Mouse (Mus musculus) adrenal gland, adult 8-10 months (tissue): ENCODE measurements around the gene Raet1d. TPM values are rescaled to one million over a fixed set of nuclear protein-coding genes. Genes with fewer than 3 reads are reported as not detected.
"Not testable (repeated sequence)": the region's sequence is repeated elsewhere in the genome, so short reads cannot be mapped to it uniquely, and the experiment has no call there.

Source experiments
- DNase-seq: peaks from one replicate; pipeline ENCODE4 v3.0.0; 2022
- total RNA-seq, 4 experiments: library from RNA; stranded (reverse); gene quantifications; 2 replicates each; pipeline ENCODE4 v1.2.4; 2022

Raet1d gene
- not detected for total RNA-seq

DNA sequence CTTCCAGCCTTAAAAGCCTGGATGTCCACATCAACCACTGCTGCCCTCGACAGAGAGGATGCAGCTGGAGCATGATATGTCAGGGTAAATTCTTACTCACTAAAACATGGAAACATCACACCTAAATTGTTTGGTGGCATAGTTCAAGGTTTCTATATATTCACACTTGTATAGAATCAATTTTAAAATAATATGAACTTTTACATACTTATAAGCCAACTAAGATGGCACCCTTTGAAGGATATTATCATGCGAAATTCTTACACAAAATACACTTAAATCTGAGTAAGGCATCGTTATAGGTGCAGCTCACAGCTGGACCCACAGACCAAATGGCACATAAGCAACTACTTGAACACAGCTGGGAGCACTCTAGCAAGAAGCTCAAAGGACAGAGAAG, at the start of gene Raet1d:
Gene Raet1d (plus strand): TSS at position 301 of the 400 bp plus-strand sequence.
- DNase-seq: not testable (repeated sequence)

DNA sequence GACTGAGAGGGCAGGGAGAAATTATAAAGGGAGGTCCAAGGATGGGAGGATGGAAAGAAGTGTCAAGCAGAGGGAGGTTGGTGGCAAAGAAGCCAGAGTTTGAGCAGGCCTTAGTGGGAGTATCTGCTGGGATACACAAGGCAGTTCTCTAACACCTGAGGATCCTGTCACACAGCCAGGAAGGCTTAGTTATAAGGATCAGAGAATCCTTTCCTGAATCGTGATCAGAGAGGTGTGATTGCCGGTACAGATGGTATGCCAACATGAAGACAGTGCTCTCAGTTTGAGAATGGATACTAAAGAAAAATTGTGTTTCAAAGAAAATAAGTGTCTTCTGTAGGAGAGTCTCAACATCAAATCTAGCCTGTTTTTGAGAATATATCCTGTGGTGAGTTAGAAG, 37.5 kb upstream of the Raet1d start:
- no peak for DNase-seq

DNA sequence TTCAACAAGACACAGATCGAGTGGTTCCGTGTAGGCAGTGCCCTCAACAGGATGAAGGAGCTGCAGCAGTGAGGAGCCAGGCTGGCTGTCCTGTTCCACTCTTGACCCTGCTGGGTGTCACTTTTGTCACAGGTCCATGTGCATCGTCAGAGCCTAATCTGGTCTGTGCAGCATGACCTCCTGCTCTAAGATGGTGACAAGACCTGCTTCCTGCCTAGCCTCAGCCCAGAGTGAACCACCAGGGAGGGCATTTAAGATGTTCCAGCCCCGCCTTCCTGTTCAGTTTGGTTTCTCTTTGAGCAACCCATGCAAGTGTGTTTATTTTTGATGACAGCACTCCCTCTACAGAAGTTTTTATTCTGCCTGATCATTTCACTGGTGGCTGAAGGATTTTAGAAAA, 14.6 kb upstream of the Raet1d start:
- DNase-seq: not testable (repeated sequence)

GRCm38 (mm10) chr10:22353548-22354195, 6.7 kb upstream of the Raet1d start:
- not testable (repeated sequence) for DNase-seq

DNA sequence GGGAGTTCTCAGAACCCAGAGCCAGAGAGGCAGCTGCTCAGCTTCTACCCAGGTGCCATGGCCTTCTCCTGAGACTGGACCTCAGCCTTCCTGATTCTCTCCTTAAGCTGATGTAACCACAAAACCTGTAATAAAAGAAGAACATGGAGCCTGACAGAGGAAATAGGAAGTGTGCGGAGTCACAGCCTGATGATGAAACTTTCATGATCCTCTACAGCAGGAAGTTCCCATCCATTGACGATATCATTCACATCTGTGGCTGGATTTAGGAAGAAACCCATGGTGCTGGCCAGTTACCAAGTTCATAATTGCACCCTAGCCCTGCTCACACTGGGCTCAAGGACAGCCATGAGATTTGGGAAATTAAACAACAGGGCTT, 6.2 kb upstream of the Raet1d start:
- not testable (repeated sequence) for DNase-seq

GRCm38 (mm10) chr10:22357373-22357772, 3.0 kb upstream of the Raet1d start:
- not testable (repeated sequence) for DNase-seq

DNA sequence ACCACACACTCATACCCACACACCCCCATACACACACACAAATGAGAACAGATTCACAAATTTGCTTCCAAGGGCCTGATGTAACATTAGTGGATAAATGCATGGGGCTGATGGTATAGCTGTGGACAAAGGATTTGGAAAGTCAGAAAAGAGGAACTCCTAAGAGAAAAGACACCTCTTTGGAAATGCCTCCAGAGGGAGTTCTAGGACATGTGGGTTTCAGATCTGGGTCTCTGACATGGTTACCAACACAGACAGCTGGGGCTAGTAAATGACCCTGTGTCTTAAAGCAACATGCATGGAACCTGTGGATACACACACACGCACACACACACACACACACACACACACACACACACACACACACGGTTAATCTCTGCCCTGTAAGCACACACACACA, 605 bp downstream of the Raet1d start:
- DNase-seq: not testable (repeated sequence)

DNA sequence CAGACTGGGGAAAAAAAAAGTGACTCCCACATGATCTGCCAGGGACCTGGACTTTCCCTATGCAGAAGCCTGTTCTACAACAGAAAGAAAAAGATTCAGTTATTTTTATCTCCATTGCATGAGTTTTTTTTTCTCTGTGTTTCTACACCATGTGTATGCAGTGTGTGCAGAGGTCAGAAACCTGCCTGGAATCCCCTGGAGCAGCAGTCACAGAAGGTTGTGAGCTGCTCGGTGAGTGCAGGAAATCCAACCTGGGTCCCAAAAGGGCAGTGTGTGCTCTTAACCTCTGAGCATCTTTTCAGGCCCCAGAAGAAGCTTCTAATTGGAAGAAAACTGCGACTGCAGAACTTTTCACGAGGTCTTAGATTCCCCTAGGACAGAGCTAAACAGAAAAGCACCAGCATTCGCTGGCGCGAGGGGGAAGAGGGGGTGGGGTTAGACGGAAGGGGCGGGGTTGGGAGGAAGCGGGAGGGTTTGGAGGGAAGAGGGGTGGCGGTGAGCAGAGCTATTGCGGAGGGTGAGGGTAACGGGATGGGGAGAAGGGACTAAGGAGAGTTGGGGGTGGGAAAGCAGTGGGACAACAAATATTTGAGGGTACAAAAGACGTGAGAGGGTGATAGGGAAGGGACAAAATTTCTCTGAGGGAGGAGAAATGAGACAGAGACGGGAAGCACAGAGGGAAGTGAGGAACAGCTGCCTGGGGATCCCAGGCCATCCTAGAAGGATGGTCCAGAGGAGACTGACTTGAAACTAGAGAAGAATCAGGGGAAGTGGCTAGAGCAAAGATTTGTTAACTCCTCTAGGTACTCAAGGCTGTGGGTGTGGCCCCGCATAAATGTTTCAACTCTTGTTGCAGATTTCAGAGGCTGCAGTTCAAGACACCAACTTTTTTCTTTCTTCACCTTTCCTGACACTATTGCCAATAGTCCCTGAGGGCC, 1.3 kb downstream of the Raet1d start:
- DNase-seq: not testable (repeated sequence)

DNA sequence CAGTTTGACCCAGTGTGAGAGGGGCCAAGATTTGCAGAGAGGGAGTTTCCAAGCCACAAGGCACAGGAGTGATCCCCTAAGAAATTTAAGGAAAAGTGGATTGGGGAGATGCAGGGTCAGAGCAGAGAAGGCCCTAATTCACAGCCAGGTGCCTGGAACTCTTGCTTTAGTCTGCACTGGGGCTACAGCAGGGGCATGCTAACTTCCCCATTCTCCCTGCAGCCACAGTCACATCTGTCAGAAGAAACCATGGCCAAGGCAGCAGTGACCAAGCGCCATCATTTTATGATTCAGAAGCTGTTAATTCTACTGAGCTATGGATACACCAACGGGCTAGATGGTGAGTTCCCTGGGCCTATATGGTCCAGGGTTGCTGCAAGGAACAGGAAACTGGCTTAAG, 2.1 kb downstream of the Raet1d start:
- not testable (repeated sequence) for DNase-seq

DNA sequence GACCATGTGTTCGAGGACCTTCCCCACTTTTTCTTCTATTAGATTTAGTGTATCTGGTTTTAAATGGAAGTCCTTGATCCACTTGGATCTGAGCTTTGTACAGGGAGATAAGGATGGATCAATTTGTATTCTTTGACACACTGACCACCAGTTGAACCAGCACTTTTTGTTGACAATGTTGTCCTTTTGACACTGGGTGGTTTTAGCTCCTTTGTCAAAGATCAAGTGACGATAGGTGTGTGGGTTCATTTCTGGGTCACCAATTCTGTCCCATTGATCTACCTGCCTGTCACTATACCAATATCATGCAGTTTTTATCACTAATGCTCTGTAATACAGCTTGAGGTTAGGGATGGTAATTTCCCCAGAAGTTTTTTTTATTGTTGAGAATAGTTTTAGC, 4.6 kb downstream of the Raet1d start:
- DNase-seq: not testable (repeated sequence)

- not testable (repeated sequence) for DNase-seq
Observed at GRCm38 (mm10) chr10:22381226-22381625, 20.9 kb downstream of the Raet1d start.

- DNase-seq: not testable (repeated sequence)
Observed at GRCm38 (mm10) chr10:22390146-22390545, 29.8 kb downstream of the Raet1d start.

DNA sequence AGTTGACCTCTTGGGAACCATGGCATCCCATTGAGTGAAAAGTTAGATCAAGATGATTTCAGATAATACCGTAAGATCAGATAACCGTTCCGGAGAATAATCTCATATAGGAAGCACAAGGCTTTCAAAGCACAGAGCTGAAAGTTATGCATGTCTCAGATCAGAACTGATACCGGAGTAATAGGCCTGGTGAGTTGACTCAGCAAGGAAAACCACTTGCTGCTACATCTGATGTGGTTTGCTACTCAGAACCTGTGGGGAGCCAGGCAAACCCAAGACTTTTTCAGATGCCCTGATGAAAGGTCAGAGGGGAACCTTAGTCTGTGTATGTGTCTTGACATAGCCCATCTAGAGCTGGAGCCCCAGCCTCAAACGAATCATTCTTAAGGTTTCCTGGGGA, 31.3 kb downstream of the Raet1d start:
- not testable (repeated sequence) for DNase-seq

- not testable (repeated sequence) for DNase-seq
Observed at GRCm38 (mm10) chr10:22393028-22393824, 32.9 kb downstream of the Raet1d start.

GRCm38 (mm10) chr10:22396680-22397079, 36.3 kb downstream of the Raet1d start:
- DNase-seq: not testable (repeated sequence)

DNA sequence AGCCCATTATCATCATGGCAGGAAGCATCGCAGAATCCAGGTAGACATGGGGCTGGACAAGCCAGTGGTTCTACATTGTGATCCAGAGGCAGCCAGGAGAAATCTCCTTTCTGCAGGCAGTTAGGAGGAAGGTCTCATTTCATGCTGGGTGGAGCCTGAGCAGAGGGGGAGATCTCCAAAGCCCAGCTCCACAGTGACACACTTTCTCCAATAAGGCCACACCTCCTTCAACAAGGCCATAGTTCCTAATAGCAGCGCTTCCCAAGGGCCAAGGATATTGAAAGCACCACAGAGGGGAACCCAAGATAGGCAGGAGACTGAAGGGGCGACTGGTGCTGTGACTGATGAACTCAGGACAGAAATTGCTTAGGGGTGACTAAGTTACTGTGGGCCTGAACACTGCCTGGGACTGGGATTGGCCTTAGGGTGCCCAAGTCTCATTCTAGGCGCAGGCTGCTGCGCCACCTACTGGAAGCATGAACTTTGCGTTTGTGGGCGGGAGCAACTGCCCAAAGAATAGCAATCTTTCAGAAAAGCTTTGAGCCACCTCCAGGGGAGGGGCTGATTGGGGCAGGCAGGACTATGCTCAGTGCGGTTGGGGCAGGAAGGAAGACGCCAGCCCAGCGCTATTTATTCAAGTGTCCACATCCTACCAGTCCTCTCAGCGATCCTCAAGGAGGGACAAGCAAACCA, 42.0 kb downstream of the Raet1d start:
- peak; percentile 14 for DNase-seq

GRCm38 (mm10) chr10:22413702-22414494, 53.5 kb downstream of the Raet1d start:
- not testable (repeated sequence) for DNase-seq
